Mouse (Mus musculus) liver, adult 2 months (tissue): ENCODE results near the gene Tecpr2. TPM values are rescaled to one million over a fixed set of nuclear protein-coding genes. Genes with fewer than 3 reads are reported as not detected.
A peak's percentile ranks its signal among the peaks of the same experiment; 100 is the strongest.

Experiments used
- DNase-seq: peaks from one replicate; pipeline ENCODE4 v3.0.0-alpha.2; 2011; ENCODE audit warnings: low read depth, low spot score; ENCODE audit errors: extremely low read depth
- H3K27ac ChIP-seq: fragments of 200-500 bp; replicated peaks from 2 replicates; pipeline ENCODE4 v1.5.1; 2012; ENCODE audit warnings: low read depth, mild to moderate bottlenecking, control low read depth, inconsistent platforms, low read length; ENCODE audit not compliant: insufficient read depth
- H3K27me3 ChIP-seq: fragments of 200-500 bp; 2 replicates; pipeline ENCODE4 v1.6.1; 2012; ENCODE audit warnings: mild to moderate bottlenecking, moderate library complexity, low read length, inconsistent platforms; ENCODE audit not compliant: control insufficient read depth, insufficient read depth
- H3K36me3 ChIP-seq: fragments of 200-500 bp; 2 replicates; pipeline ENCODE4 v1.6.1; 2012; ENCODE audit warnings: low read length, inconsistent platforms; ENCODE audit not compliant: control insufficient read depth, insufficient read depth
- H3K4me1 ChIP-seq: fragments of 200-500 bp; 2 replicates; pipeline ENCODE4 v1.6.1; 2011; ENCODE audit warnings: low read length; ENCODE audit not compliant: control insufficient read depth, insufficient read depth
- H3K4me3 ChIP-seq: fragments of 200-500 bp; 2 replicates; pipeline ENCODE4 v1.5.1; 2011; ENCODE audit warnings: low read depth, mild to moderate bottlenecking, control low read depth, low read length, moderate library complexity; ENCODE audit not compliant: insufficient read depth
- H3K79me2 ChIP-seq: fragments of 200-500 bp; 2 replicates; pipeline ENCODE4 v1.6.1; 2012; ENCODE audit warnings: inconsistent platforms, mild to moderate bottlenecking, low read length, moderate library complexity; ENCODE audit not compliant: control insufficient read depth, insufficient read depth
- H3K9ac ChIP-seq: fragments of 200-500 bp; 2 replicates; pipeline ENCODE4 v1.6.1; 2012; ENCODE audit warnings: low read depth, mild to moderate bottlenecking, control low read depth, inconsistent platforms, low read length
- CTCF ChIP-seq: fragments of 200-500 bp; IDR thresholded peaks from 2 replicates; pipeline ENCODE4 v1.5.1; 2011; ENCODE audit warnings: low read depth, low read length, control low read depth
- POLR2A ChIP-seq: fragments of 200-500 bp; IDR thresholded peaks from 2 replicates; pipeline ENCODE4 v1.6.1; 2011; ENCODE audit warnings: low read length, control low read depth; ENCODE audit not compliant: insufficient read depth; ENCODE audit errors: extremely low read depth
- WGBS: fragments of 180-500 bp; shearing (Covaris S2); methylation state at CpG from one replicate; pipeline ENCODE4 v1.1.7; 2018; 5-methylcytosine and 5-hydroxymethylcytosine counted together
- polyA plus RNA-seq: library from polyadenylated mRNA; depleted of rRNA; stranded (reverse); fragments of >200 nt; gene quantifications from 2 replicates; pipeline ENCODE4 v1.2.3, GENCODE M21; 2012
- total RNA-seq: library from RNA; depleted of rRNA; stranded (reverse); fragments of >200 nt; gene quantifications from 2 replicates; pipeline ENCODE4 v1.2.3, GENCODE M21; 2014

Gene Tecpr2
- total and polyA plus RNA-seq, 2 experiments: 2.5 to 3.8 TPM

- Histone ChIP-seq H3K9ac (no peak overlapping the region), H3K27ac (no peak overlapping the region), H3K36me3 (no peaks in the 10 kb centered on the region; the same call in 1 of the 2 replicates), H3K27me3 (no peaks in the 10 kb centered on the region), H3K4me3 (no peak overlapping the region), H3K4me1 (no peaks in the 10 kb centered on the region), H3K79me2 (no peaks in the 10 kb centered on the region)
- WGBS: 88% methylated on average over 4 of the region's 4 CpGs
- TF ChIP-seq CTCF (no peak), POLR2A (no peak)
- DNase-seq: no peak
These were observed 77.0 kb downstream of the Tecpr2 start for GRCm38 (mm10) chr12:110966079-110966478.

- Histone ChIP-seq H3K27ac (no peak overlapping the region), H3K9ac (no peak overlapping the region), H3K4me3 (no peak overlapping the region), H3K4me1 (no peaks in the 10 kb centered on the region), H3K79me2 (no peaks in the 10 kb centered on the region), H3K36me3 (no peaks in the 10 kb centered on the region; the same call in 1 of the 2 replicates), H3K27me3 (no peaks in the 10 kb centered on the region)
- TF ChIP-seq POLR2A: no peak
- TF ChIP-seq CTCF: no peak
- no peak for DNase-seq
- WGBS: 91% methylated on average over 2 of the region's 2 CpGs
These were observed 78.1 kb downstream of the Tecpr2 start for GRCm38 (mm10) chr12:110967146-110967545.

- Histone ChIP-seq H3K27ac (no peak overlapping the region), H3K4me3 (no peak overlapping the region), H3K79me2 (no peaks in the 10 kb centered on the region), H3K36me3 (no peaks in the 10 kb centered on the region; the same call in 1 of the 2 replicates), H3K27me3 (no peaks in the 10 kb centered on the region), H3K9ac (no peak overlapping the region), H3K4me1 (no peaks in the 10 kb centered on the region)
- DNase-seq: no peak
- TF ChIP-seq POLR2A (no peak), CTCF (no peak)
- WGBS: 95% methylated on average over 5 of the region's 5 CpGs
These were observed 81.3 kb downstream of the Tecpr2 start for GRCm38 (mm10) chr12:110970408-110970807.

GRCm38 (mm10) chr12:110971972-110972371 is 82.9 kb downstream of the Tecpr2 start:
- H3K36me3 ChIP-seq: no peaks in the 10 kb centered on the region; the same call in 1 of the 2 replicates

GRCm38 (mm10) chr12:110973829-110974228 is 84.8 kb downstream of the Tecpr2 start:
- Histone ChIP-seq H3K4me1 (peaks cover 4% of the 10 kb centered on the region), H3K36me3 (no peaks in the 10 kb centered on the region; the same call in 1 of the 2 replicates), H3K79me2 (no peaks in the 10 kb centered on the region; the same call in 1 of the 2 replicates), H3K27me3 (no peaks in the 10 kb centered on the region), H3K4me3 (no peak overlapping the region), H3K27ac (no peak overlapping the region), H3K9ac (no peak overlapping the region)
- DNase-seq: no peak
- WGBS: 85% methylated on average over 4 of the region's 4 CpGs
- TF ChIP-seq CTCF (no peak), POLR2A (no peak)

More at GRCm38 (mm10) chr12:110971972-110972371, 82.9 kb downstream of the Tecpr2 start:
- Histone ChIP-seq H3K27ac (no peak overlapping the region), H3K9ac (no peak overlapping the region), H3K4me3 (no peak overlapping the region), H3K79me2 (no peaks in the 10 kb centered on the region), H3K4me1 (no peaks in the 10 kb centered on the region), H3K27me3 (no peaks in the 10 kb centered on the region)
- 98% methylated on average over 5 of the region's 5 CpGs for WGBS
- DNase-seq: no peak
- TF ChIP-seq POLR2A: no peak
- no peak for TF ChIP-seq CTCF

GRCm38 (mm10) chr12:110974295-110974694 is 85.2 kb downstream of the Tecpr2 start:
- Histone ChIP-seq H3K4me3 (no peak overlapping the region), H3K27me3 (no peaks in the 10 kb centered on the region), H3K36me3 (no peaks in the 10 kb centered on the region; the same call in 1 of the 2 replicates), H3K4me1 (peaks cover 5% of the 10 kb centered on the region), H3K79me2 (no peaks in the 10 kb centered on the region; the same call in 1 of the 2 replicates), H3K27ac (no peak overlapping the region), H3K9ac (no peak overlapping the region)
- WGBS: 67% methylated on average over 7 of the region's 7 CpGs
- peak; percentile 51 for DNase-seq
- TF ChIP-seq CTCF (no peak), POLR2A (no peak)
